Mouse (Mus musculus): Measurements from ENCODE around the gene Rbm20. TPM values are rescaled to one million over a fixed set of nuclear protein-coding genes. Genes with fewer than 3 reads are reported as not detected.
A peak's percentile ranks its signal among the peaks of the same experiment; 100 is the strongest.

Gene Rbm20
- polyA plus RNA-seq, 1 experiment from 2014 or later: 51.8 TPM

- no peaks in the 10 kb centered on the region for H3K27me3 ChIP-seq (replicated peaks)
- H3K4me3 ChIP-seq: no peak overlapping the region
- no peaks in the 10 kb centered on the region for H3K36me3 ChIP-seq
- 77% methylated on average over 9 of the region's 9 CpGs for WGBS
- no peak for ATAC-seq (ENCODE audit: insufficient number of reproducible peaks, low FRiP score)
- H3K27ac ChIP-seq (ENCODE audit: poor library complexity, severe bottlenecking): no peak overlapping the region
- no peak overlapping the region for H3K4me2 ChIP-seq
- no peak overlapping the region for H3K9ac ChIP-seq
- H3K4me1 ChIP-seq (replicated peaks): peaks cover 28% of the 10 kb centered on the region
- no peaks in the 10 kb centered on the region for H3K9me3 ChIP-seq (replicated peaks)
Measured at GRCm38 (mm10) chr19:53888331-53888730, 211.2 kb downstream of the Rbm20 start.

GRCm38 (mm10) chr19:53889555-53889954 lies 212.4 kb downstream of the Rbm20 start:
- 74% methylated on average over 5 of the region's 5 CpGs for WGBS

DNA sequence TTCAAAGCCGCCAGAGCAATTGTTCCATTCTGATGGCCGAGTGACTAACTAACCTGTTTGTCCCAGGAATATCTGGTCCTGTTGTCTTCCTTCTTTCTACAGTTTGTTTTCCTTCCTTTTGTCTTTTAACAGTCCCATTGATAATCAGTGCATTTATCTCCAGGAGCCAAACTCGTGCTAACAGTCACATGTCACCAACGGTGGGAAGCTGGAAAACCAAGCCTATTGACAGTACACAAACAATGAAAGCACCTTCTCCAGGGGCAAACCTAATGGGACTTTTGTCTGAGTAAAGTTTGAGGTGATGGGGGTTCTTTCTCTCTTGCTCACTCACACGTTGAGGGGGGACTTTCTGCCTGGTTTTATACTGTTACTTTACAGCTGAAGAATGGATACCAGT lies 213.2 kb downstream of the Rbm20 start:
- Histone ChIP-seq H3K4me3 (no peak overlapping the region), H3K9me3 (replicated peaks) (no peaks in the 10 kb centered on the region), H3K36me3 (no peaks in the 10 kb centered on the region), H3K9ac (no peak overlapping the region), H3K27ac (ENCODE audit: poor library complexity, severe bottlenecking) (no peak overlapping the region), H3K4me1 (replicated peaks) (peaks cover 38% of the 10 kb centered on the region), H3K27me3 (replicated peaks) (no peaks in the 10 kb centered on the region), H3K4me2 (no peak overlapping the region)
- 48% methylated on average over 5 of the region's 5 CpGs for WGBS
- ATAC-seq (ENCODE audit: insufficient number of reproducible peaks, low FRiP score): no peak

More at GRCm38 (mm10) chr19:53889555-53889954, 212.4 kb downstream of the Rbm20 start:
- H3K27ac ChIP-seq (ENCODE audit: poor library complexity, severe bottlenecking): no peak overlapping the region
- ATAC-seq (ENCODE audit: insufficient number of reproducible peaks, low FRiP score): no peak
- peaks cover 38% of the 10 kb centered on the region for H3K4me1 ChIP-seq (replicated peaks)
- no peak overlapping the region for H3K4me3 ChIP-seq
- H3K9me3 ChIP-seq (replicated peaks): no peaks in the 10 kb centered on the region
- H3K4me2 ChIP-seq: no peak overlapping the region
- no peaks in the 10 kb centered on the region for H3K27me3 ChIP-seq (replicated peaks)
- H3K9ac ChIP-seq: no peak overlapping the region
- H3K36me3 ChIP-seq: no peaks in the 10 kb centered on the region

DNA sequence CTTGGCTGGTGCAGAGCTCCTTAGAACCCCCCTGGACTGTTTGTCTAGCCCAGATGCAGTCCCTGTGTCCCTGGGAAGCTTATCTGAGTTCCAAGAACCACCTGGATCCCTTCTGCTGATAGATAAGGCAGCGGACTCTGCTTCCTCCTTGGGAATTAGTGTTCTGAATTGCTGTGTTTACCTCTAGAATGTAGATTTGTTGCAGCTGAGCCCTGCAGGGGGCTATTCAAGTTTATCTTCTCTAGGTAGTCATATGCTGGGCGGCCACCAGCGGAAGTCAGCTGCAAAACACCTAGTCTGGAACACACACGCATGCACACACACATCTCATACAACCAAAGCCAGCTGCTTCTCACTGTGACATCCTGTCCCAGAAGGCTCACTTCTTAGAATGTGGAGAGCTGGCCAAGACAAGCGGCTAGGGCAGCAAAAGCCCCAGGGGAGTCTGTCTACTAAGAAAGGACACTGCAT lies 213.7 kb downstream of the Rbm20 start:
- Histone ChIP-seq H3K4me1 (replicated peaks) (peaks cover 38% of the 10 kb centered on the region), H3K4me3 (no peak overlapping the region), H3K27ac (ENCODE audit: poor library complexity, severe bottlenecking) (no peak overlapping the region), H3K27me3 (replicated peaks) (no peaks in the 10 kb centered on the region), H3K9ac (no peak overlapping the region), H3K4me2 (no peak overlapping the region), H3K9me3 (replicated peaks) (no peaks in the 10 kb centered on the region), H3K36me3 (no peaks in the 10 kb centered on the region)
- WGBS: 54% methylated on average over 5 of the region's 5 CpGs
- ATAC-seq (ENCODE audit: insufficient number of reproducible peaks, low FRiP score): no peak

- Histone ChIP-seq H3K27me3 (replicated peaks) (no peaks in the 10 kb centered on the region), H3K9ac (no peak overlapping the region; the same call in 1 of the 2 replicates), H3K9me3 (replicated peaks) (no peaks in the 10 kb centered on the region), H3K27ac (ENCODE audit: poor library complexity, severe bottlenecking) (peak overlapping the region; percentile 36; the same call in 1 of the 2 replicates), H3K4me1 (replicated peaks) (peaks cover 38% of the 10 kb centered on the region), H3K36me3 (no peaks in the 10 kb centered on the region), H3K4me3 (no peak overlapping the region), H3K4me2 (no peak overlapping the region)
- 83% methylated on average over 2 of the region's 2 CpGs for WGBS
- no peak for ATAC-seq (ENCODE audit: insufficient number of reproducible peaks, low FRiP score)
Measured at GRCm38 (mm10) chr19:53891569-53891968, 214.5 kb downstream of the Rbm20 start.

DNA sequence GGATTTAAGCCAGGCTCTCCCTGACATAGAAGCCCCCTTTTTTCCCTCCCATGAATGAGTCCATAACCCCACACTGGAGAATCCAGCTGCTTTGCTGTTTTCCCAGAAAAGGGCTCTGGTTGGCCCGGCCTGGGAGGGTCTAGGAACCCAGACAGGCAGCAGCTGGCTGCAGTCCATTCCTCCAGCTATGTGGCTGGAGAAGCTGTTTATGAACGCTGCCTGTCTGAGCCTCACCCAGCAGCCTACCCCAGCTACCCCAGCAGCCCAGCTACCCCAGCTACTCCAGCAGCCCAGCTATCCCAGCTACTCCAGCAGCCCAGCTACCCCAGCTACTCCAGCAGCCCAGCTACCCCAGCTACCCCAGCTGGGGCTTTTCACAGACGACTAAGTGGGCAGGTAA lies 215.0 kb downstream of the Rbm20 start, which contains the start of gene Pdcd4:
TSS of gene Pdcd4 (plus strand) at position 171 of the 400 bp plus-strand sequence.
- Histone ChIP-seq H3K9ac (no peak within 1 kb of the TSS; the same call in 1 of the 2 replicates), H3K4me2 (no peak within 1 kb of the TSS), H3K4me3 (no peak within 1 kb of the TSS), H3K27me3 (replicated peaks) (no peaks in the 10 kb centered on the region), H3K4me1 (replicated peaks) (peaks cover 38% of the 10 kb centered on the region), H3K27ac (ENCODE audit: poor library complexity, severe bottlenecking) (peak within 1 kb of the TSS; percentile 36), H3K36me3 (no peaks in the 10 kb centered on the region), H3K9me3 (replicated peaks) (no peaks in the 10 kb centered on the region)
- ATAC-seq (ENCODE audit: insufficient number of reproducible peaks, low FRiP score): no peak
- 55% methylated on average over 3 of the region's 3 CpGs for WGBS

DNA sequence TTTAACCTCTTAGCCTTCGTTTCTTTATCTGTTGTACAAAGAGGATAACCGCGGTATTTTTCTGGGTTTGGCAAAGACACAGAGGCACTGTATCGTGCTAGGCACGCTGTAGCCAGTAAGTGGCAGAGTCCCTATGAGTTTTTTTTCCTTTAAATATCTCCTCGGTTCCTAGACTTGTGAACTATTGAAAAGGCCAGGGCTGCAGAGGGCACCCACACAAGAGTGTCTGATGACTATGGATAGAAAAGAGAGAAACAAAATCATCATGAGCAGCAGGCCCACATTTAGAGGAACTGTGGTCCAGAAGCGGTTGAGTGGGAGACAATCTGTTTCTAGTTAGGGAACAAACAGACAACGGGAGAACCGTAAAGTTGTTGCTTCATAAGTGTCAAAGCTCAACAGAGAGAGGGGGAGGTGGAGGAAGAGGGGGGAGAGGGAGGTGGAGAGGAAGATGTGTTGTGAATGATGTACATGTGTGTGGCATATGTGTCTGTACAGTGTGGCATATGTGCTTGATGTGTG lies 215.8 kb downstream of the Rbm20 start:
- 51% methylated on average over 9 of the region's 9 CpGs for WGBS
- Histone ChIP-seq H3K4me1 (replicated peaks) (peaks cover 38% of the 10 kb centered on the region), H3K36me3 (no peaks in the 10 kb centered on the region), H3K27ac (ENCODE audit: poor library complexity, severe bottlenecking) (no peak overlapping the region), H3K9ac (no peak overlapping the region), H3K4me3 (no peak overlapping the region), H3K4me2 (no peak overlapping the region), H3K27me3 (replicated peaks) (no peaks in the 10 kb centered on the region), H3K9me3 (replicated peaks) (no peaks in the 10 kb centered on the region)
- no peak for ATAC-seq (ENCODE audit: insufficient number of reproducible peaks, low FRiP score)

GRCm38 (mm10) chr19:53893711-53894171 lies 216.6 kb downstream of the Rbm20 start:
- H3K36me3 ChIP-seq: no peaks in the 10 kb centered on the region
- H3K27ac ChIP-seq (ENCODE audit: poor library complexity, severe bottlenecking): no peak overlapping the region
- peaks cover 38% of the 10 kb centered on the region for H3K4me1 ChIP-seq (replicated peaks)
- H3K4me2 ChIP-seq: no peak overlapping the region
- no peak overlapping the region for H3K9ac ChIP-seq
- 53% methylated on average over 3 of the region's 3 CpGs for WGBS
- no peaks in the 10 kb centered on the region for H3K27me3 ChIP-seq (replicated peaks)
- no peak overlapping the region for H3K4me3 ChIP-seq
- H3K9me3 ChIP-seq (replicated peaks): no peaks in the 10 kb centered on the region
- no peak for ATAC-seq (ENCODE audit: insufficient number of reproducible peaks, low FRiP score)

DNA sequence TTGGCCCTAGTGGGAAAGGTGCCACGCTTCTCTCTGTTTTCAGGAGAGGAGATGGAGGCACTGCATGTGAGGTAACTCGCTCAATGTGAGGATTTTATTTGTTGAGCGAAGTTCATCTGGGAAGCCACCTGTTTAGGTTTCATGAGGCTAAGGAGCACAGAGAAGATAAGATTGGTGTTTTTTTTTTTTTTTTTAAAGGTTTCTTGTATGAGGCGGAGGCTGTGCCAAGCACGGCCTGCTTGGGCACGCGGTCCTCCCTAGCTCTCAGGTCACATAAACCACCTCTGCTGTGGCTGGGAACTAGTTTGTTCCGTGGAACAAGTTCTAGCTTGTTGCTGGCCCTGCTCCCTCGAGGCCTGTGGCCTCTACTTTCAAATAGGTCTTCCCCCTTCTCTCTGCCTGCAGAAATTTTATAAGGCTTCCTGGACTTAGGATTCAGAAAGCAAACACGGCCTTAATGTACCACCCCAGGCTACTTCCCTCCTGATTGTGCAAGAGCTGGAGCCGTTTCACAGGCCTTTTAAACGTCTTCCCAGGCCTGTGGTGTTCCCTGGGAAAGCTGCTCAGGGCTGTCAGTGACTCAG lies 217.5 kb downstream of the Rbm20 start:
- peaks cover 38% of the 10 kb centered on the region for H3K4me1 ChIP-seq (replicated peaks)
- H3K9ac ChIP-seq: no peak overlapping the region
- no peaks in the 10 kb centered on the region for H3K27me3 ChIP-seq (replicated peaks)
- H3K9me3 ChIP-seq (replicated peaks): no peaks in the 10 kb centered on the region
- 73% methylated on average over 12 of the region's 12 CpGs for WGBS
- no peak overlapping the region for H3K27ac ChIP-seq (ENCODE audit: poor library complexity, severe bottlenecking)
- no peak overlapping the region for H3K4me2 ChIP-seq
- ATAC-seq (ENCODE audit: insufficient number of reproducible peaks, low FRiP score): no peak
- H3K36me3 ChIP-seq: no peaks in the 10 kb centered on the region
- H3K4me3 ChIP-seq: no peak overlapping the region

GRCm38 (mm10) chr19:53898046-53898445 lies 220.9 kb downstream of the Rbm20 start:
- peaks cover 24% of the 10 kb centered on the region for H3K4me1 ChIP-seq (replicated peaks)
- ATAC-seq (ENCODE audit: insufficient number of reproducible peaks, low FRiP score): no peak
- 0 out of 2 replicates have a peak overlapping the region, but pooled peaks have one; percentile 28 for H3K27ac ChIP-seq (ENCODE audit: poor library complexity, severe bottlenecking)
- no peaks in the 10 kb centered on the region for H3K36me3 ChIP-seq
- no peak overlapping the region for H3K9ac ChIP-seq
- no peak overlapping the region for H3K4me3 ChIP-seq
- H3K9me3 ChIP-seq (replicated peaks): no peaks in the 10 kb centered on the region
- no peak overlapping the region for H3K4me2 ChIP-seq
- WGBS: 71% methylated on average over 5 of the region's 5 CpGs
- H3K27me3 ChIP-seq (replicated peaks): no peaks in the 10 kb centered on the region

GRCm38 (mm10) chr19:53898498-53898897 lies 221.4 kb downstream of the Rbm20 start:
- H3K4me1 ChIP-seq (replicated peaks): peaks cover 20% of the 10 kb centered on the region
- no peak overlapping the region for H3K9ac ChIP-seq
- H3K4me3 ChIP-seq: no peak overlapping the region
- WGBS: 68% methylated on average over 4 of the region's 4 CpGs
- no peaks in the 10 kb centered on the region for H3K9me3 ChIP-seq (replicated peaks)
- ATAC-seq (ENCODE audit: insufficient number of reproducible peaks, low FRiP score): no peak
- H3K4me2 ChIP-seq: no peak overlapping the region
- 0 out of 2 replicates have a peak overlapping the region, but pooled peaks have one; percentile 28 for H3K27ac ChIP-seq (ENCODE audit: poor library complexity, severe bottlenecking)
- H3K36me3 ChIP-seq: no peaks in the 10 kb centered on the region
- H3K27me3 ChIP-seq (replicated peaks): no peaks in the 10 kb centered on the region
